Mouse (Mus musculus): Measurements from ENCODE around the gene Kctd17. TPM values are rescaled to one million over a fixed set of nuclear protein-coding genes. Genes with fewer than 3 reads are reported as not detected.

Gene Kctd17
- 10 to 100 TPM; 22.1 to 45.0 TPM for polyA plus RNA-seq (2017; shearing (Covaris generic))

GRCm38 (mm10) chr15:78428391-78429138 lies at the start of gene Kctd17:
Kctd17 (plus strand) TSS chr15:78428564.

GRCm38 (mm10) chr15:78395478-78395962 lies 32.8 kb upstream of the Kctd17 start, which contains the start of gene Tex33:
Tex33 (minus strand) TSS chr15:78395912.

GRCm38 (mm10) chr15:78405517-78406211 lies 22.7 kb upstream of the Kctd17 start, which contains the start of gene Tst:
Tst (minus strand) TSS chr15:78405907.

GRCm38 (mm10) chr15:78406293-78406934 lies 21.9 kb upstream of the Kctd17 start, which contains the start of gene Mpst:
Mpst (plus strand) TSS chr15:78406416.

GRCm38 (mm10) chr15:78468379-78468937 lies 40.1 kb downstream of the Kctd17 start, which contains the start of gene Tmprss6:
Tmprss6 (minus strand) TSS chr15:78468634.

Other genes starting within 250 kb of the Kctd17 start
- gene Pvalb, start 222.2 kb upstream of the Kctd17 start, polyA plus RNA-seq (2017; shearing (Covaris generic)), result not detected
- gene Ncf4, start 183.8 kb upstream of the Kctd17 start, polyA plus RNA-seq (2017; shearing (Covaris generic)), result 100 to 1,000 TPM; 173 to 293 TPM
- under 1 TPM in 1 of 2 experiments, not detected in 1; 0.11 TPM for gene Csf2rb2, start 122.8 kb upstream of the Kctd17 start, polyA plus RNA-seq (2017; shearing (Covaris generic))
- under 1 TPM; 0.37 to 0.47 TPM for gene Csf2rb, start 102.8 kb upstream of the Kctd17 start, polyA plus RNA-seq (2017; shearing (Covaris generic))
- gene Tex33, start 32.7 kb upstream of the Kctd17 start, polyA plus RNA-seq (2017; shearing (Covaris generic)), result not detected
- gene Tst, start 22.7 kb upstream of the Kctd17 start, polyA plus RNA-seq (2017; shearing (Covaris generic)), result 1 to 10 TPM in 1 of 2 experiments, under 1 TPM in 1; 0.81 to 1.5 TPM
- gene Mpst, start 22.1 kb upstream of the Kctd17 start, polyA plus RNA-seq (2017; shearing (Covaris generic)), result 10 to 100 TPM; 11.4 to 12.2 TPM
- under 1 TPM in 1 of 2 experiments, not detected in 1; 0.24 TPM for gene Tmprss6, start 40.1 kb downstream of the Kctd17 start, polyA plus RNA-seq (2017; shearing (Covaris generic))
- 1,000 to 10,000 TPM in 1 of 2 experiments, 100 to 1,000 TPM in 1; 748 to 1,240 TPM for gene Il2rb, start 66.7 kb downstream of the Kctd17 start, polyA plus RNA-seq (2017; shearing (Covaris generic))
- 10 to 100 TPM in 1 of 2 experiments, 1 to 10 TPM in 1; 1.6 to 20.3 TPM for gene C1qtnf6, start 102.9 kb downstream of the Kctd17 start, polyA plus RNA-seq (2017; shearing (Covaris generic))
- gene Sstr3, start 116.1 kb downstream of the Kctd17 start, polyA plus RNA-seq (2017; shearing (Covaris generic)), result under 1 TPM; 0.38 to 0.58 TPM
- gene Rac2, start 144.2 kb downstream of the Kctd17 start, polyA plus RNA-seq (2017; shearing (Covaris generic)), result 1,000 to 10,000 TPM; 2,743 to 3,239 TPM
- 100 to 1,000 TPM; 175 to 342 TPM for gene Cyth4, start 168.5 kb downstream of the Kctd17 start, polyA plus RNA-seq (2017; shearing (Covaris generic))